Mouse (Mus musculus) neural tube, embryonic 12.5 days (tissue): ENCODE measurements at regions not wholly inside any gene's neighbourhood (a gene's known extent, or its start where the extent isn't known, plus 50 kb on each side); places are given as distances from the start of the nearest gene placed in this dataset.
"Not testable (repeated sequence)": the region's sequence is repeated elsewhere in the genome, so short reads cannot be mapped to it uniquely, and the experiment has no call there.

Experiments used
- ATAC-seq: fragments of 200-750 bp; cut with Nextera tagmentation; 2 replicates; pipeline ENCODE4 v1.8.0; 2017; ENCODE audit warnings: low read depth, mild to moderate bottlenecking, moderate TSS enrichment, moderate library complexity; ENCODE audit not compliant: low FRiP score
- H3K27ac ChIP-seq: fragments of 300-500 bp; sonication (generic); 2 replicates; pipeline ENCODE4 v1.5.1; 2016
- H3K27me3 ChIP-seq: fragments of 300-500 bp; sonication (generic); replicated peaks from 2 replicates; pipeline ENCODE4 v1.6.1; 2016; ENCODE audit warnings: mild to moderate bottlenecking
- H3K36me3 ChIP-seq: fragments of 300-500 bp; sonication (generic); 2 replicates; pipeline ENCODE4 v1.6.1; 2016; ENCODE audit warnings: mild to moderate bottlenecking
- H3K4me1 ChIP-seq: fragments of 300-500 bp; sonication (generic); 2 replicates; pipeline ENCODE4 v1.6.1; 2016
- H3K4me2 ChIP-seq: fragments of 300-500 bp; sonication (generic); replicated peaks from 2 replicates; pipeline ENCODE4 v1.6.1; 2016; ENCODE audit warnings: mild to moderate bottlenecking
- H3K4me3 ChIP-seq: fragments of 300-500 bp; sonication (generic); 2 replicates; pipeline ENCODE4 v1.5.1; 2016
- H3K9ac ChIP-seq: fragments of 300-500 bp; sonication (generic); 2 replicates; pipeline ENCODE4 v1.6.1; 2016; ENCODE audit warnings: mild to moderate bottlenecking
- H3K9me3 ChIP-seq: fragments of 300-500 bp; sonication (generic); 2 replicates; pipeline ENCODE4 v1.6.1; 2016; ENCODE audit warnings: mild to moderate bottlenecking
- WGBS: fragments of 180-500 bp; shearing (Covaris S2); methylation state at CpG from one replicate; pipeline ENCODE4 v1.1.7; 2016; 5-methylcytosine and 5-hydroxymethylcytosine counted together

- no peak overlapping the region for H3K27ac ChIP-seq
- H3K4me1 ChIP-seq, result no peaks in the 10 kb centered on the region
- 86% methylated on average over 1 of the region's 1 CpGs for WGBS
- no peaks in the 10 kb centered on the region for H3K36me3 ChIP-seq
- H3K9me3 ChIP-seq, result no peaks in the 10 kb centered on the region
- H3K4me2 ChIP-seq, result no peak overlapping the region
- H3K9ac ChIP-seq, result no peak overlapping the region
- ATAC-seq, result no peak
- no peaks in the 10 kb centered on the region for H3K27me3 ChIP-seq
- H3K4me3 ChIP-seq, result no peak overlapping the region
Measured at GRCm38 (mm10) chr10:46629876-46630275, 1052.2 kb downstream of the Hace1 start.

GRCm38 (mm10) chr10:46663041-46663440 is 1085.4 kb downstream of the Hace1 start:
- Histone ChIP-seq H3K9ac (no peak overlapping the region), H3K27ac (no peak overlapping the region), H3K9me3 (no peaks in the 10 kb centered on the region), H3K4me2 (no peak overlapping the region), H3K36me3 (no peaks in the 10 kb centered on the region), H3K27me3 (no peaks in the 10 kb centered on the region), H3K4me3 (no peak overlapping the region), H3K4me1 (no peaks in the 10 kb centered on the region)
- no peak for ATAC-seq

GRCm38 (mm10) chr10:46689823-46690372 is 1112.3 kb downstream of the Hace1 start:
- not testable (repeated sequence) for H3K27ac ChIP-seq, H3K4me1 ChIP-seq, H3K4me2 ChIP-seq, ATAC-seq, H3K36me3 ChIP-seq, H3K9me3 ChIP-seq, H3K9ac ChIP-seq, H3K27me3 ChIP-seq, H3K4me3 ChIP-seq
- WGBS, result 98% methylated on average over 1 of the region's 1 CpGs

GRCm38 (mm10) chr10:46692661-46693060 is 1115.0 kb downstream of the Hace1 start:
- ATAC-seq, result no peak
- no peaks in the 10 kb centered on the region for H3K4me1 ChIP-seq
- no peaks in the 10 kb centered on the region for H3K9me3 ChIP-seq
- H3K9ac ChIP-seq, result no peak overlapping the region
- H3K36me3 ChIP-seq, result no peaks in the 10 kb centered on the region
- WGBS, result 91% methylated on average over 3 of the region's 3 CpGs
- H3K27me3 ChIP-seq, result no peaks in the 10 kb centered on the region
- H3K4me3 ChIP-seq, result no peak overlapping the region
- H3K27ac ChIP-seq, result no peak overlapping the region
- H3K4me2 ChIP-seq, result no peak overlapping the region

- no peak overlapping the region for H3K27ac ChIP-seq
- H3K4me2 ChIP-seq, result no peak overlapping the region
- peak; percentile 95 for ATAC-seq
Measured at GRCm38 (mm10) chr10:46697363-46698246, 1120.0 kb downstream of the Hace1 start.

GRCm38 (mm10) chr10:46701221-46701620 is 1123.6 kb downstream of the Hace1 start:
- 64% methylated on average over 4 of the region's 4 CpGs for WGBS
- H3K4me1 ChIP-seq, result no peaks in the 10 kb centered on the region

More at GRCm38 (mm10) chr10:46697363-46698246, 1120.0 kb downstream of the Hace1 start:
- 41% methylated on average over 2 of the region's 2 CpGs for WGBS
- Histone ChIP-seq H3K4me3 (no peak overlapping the region), H3K9ac (no peak overlapping the region), H3K27me3 (no peaks in the 10 kb centered on the region), H3K4me1 (no peaks in the 10 kb centered on the region), H3K9me3 (no peaks in the 10 kb centered on the region), H3K36me3 (no peaks in the 10 kb centered on the region)

GRCm38 (mm10) chr10:46708022-46708421 is 1130.4 kb downstream of the Hace1 start:
- H3K27ac ChIP-seq, H3K27me3 ChIP-seq, H3K9me3 ChIP-seq, ATAC-seq, H3K4me3 ChIP-seq, H3K9ac ChIP-seq, H3K4me2 ChIP-seq, H3K36me3 ChIP-seq, H3K4me1 ChIP-seq: not testable (repeated sequence)

More at GRCm38 (mm10) chr10:46701221-46701620, 1123.6 kb downstream of the Hace1 start:
- no peaks in the 10 kb centered on the region for H3K9me3 ChIP-seq
- H3K4me2 ChIP-seq, result no peak overlapping the region
- H3K9ac ChIP-seq, result no peak overlapping the region
- H3K27ac ChIP-seq, result no peak overlapping the region
- H3K36me3 ChIP-seq, result no peaks in the 10 kb centered on the region
- no peaks in the 10 kb centered on the region for H3K27me3 ChIP-seq
- no peak overlapping the region for H3K4me3 ChIP-seq
- no peak for ATAC-seq

- Histone ChIP-seq H3K9ac (no peak overlapping the region), H3K36me3 (no peaks in the 10 kb centered on the region), H3K27me3 (no peaks in the 10 kb centered on the region), H3K27ac (no peak overlapping the region), H3K4me2 (no peak overlapping the region), H3K9me3 (no peaks in the 10 kb centered on the region), H3K4me3 (no peak overlapping the region), H3K4me1 (no peaks in the 10 kb centered on the region)
- no peak for ATAC-seq
Measured at GRCm38 (mm10) chr10:46712690-46713089, 1135.1 kb downstream of the Hace1 start.

- no peaks in the 10 kb centered on the region for H3K9me3 ChIP-seq
- H3K4me2 ChIP-seq, result no peak overlapping the region
- no peak overlapping the region for H3K9ac ChIP-seq
- H3K27me3 ChIP-seq, result no peaks in the 10 kb centered on the region
- peak; percentile 75 for ATAC-seq
- no peaks in the 10 kb centered on the region for H3K4me1 ChIP-seq
- 55% methylated on average over 2 of the region's 2 CpGs for WGBS
- H3K27ac ChIP-seq, result no peak overlapping the region
- H3K36me3 ChIP-seq, result no peaks in the 10 kb centered on the region
- no peak overlapping the region for H3K4me3 ChIP-seq
Measured at GRCm38 (mm10) chr10:46718349-46719087, 1140.9 kb downstream of the Hace1 start.

GRCm38 (mm10) chr10:46719088-46719469 is 1141.5 kb downstream of the Hace1 start:
- Histone ChIP-seq H3K4me1 (no peaks in the 10 kb centered on the region), H3K4me2 (no peak overlapping the region), H3K27me3 (no peaks in the 10 kb centered on the region), H3K9me3 (no peaks in the 10 kb centered on the region), H3K27ac (no peak overlapping the region), H3K9ac (no peak overlapping the region), H3K4me3 (no peak overlapping the region), H3K36me3 (no peaks in the 10 kb centered on the region)
- 75% methylated on average over 2 of the region's 2 CpGs for WGBS
- peak; percentile 63; the same call in 1 of the 2 replicates for ATAC-seq

- H3K9ac ChIP-seq, result no peak overlapping the region
- WGBS, result 77% methylated on average over 2 of the region's 2 CpGs
- H3K4me3 ChIP-seq, result no peak overlapping the region
- no peak overlapping the region for H3K4me2 ChIP-seq
- H3K27ac ChIP-seq, result no peak overlapping the region
- no peaks in the 10 kb centered on the region for H3K36me3 ChIP-seq
- H3K9me3 ChIP-seq, result no peaks in the 10 kb centered on the region
- ATAC-seq, result no peak
- H3K27me3 ChIP-seq, result no peaks in the 10 kb centered on the region
- H3K4me1 ChIP-seq, result no peaks in the 10 kb centered on the region
Measured at GRCm38 (mm10) chr10:46723666-46724065, 1146.0 kb downstream of the Hace1 start.

GRCm38 (mm10) chr10:46730601-46731000 is 1153.0 kb downstream of the Hace1 start:
- H3K4me1 ChIP-seq, result no peaks in the 10 kb centered on the region
- H3K27me3 ChIP-seq, result no peaks in the 10 kb centered on the region
- no peak overlapping the region for H3K9ac ChIP-seq
- 61% methylated on average over 1 of the region's 1 CpGs for WGBS
- no peak for ATAC-seq
- H3K4me3 ChIP-seq, result no peak overlapping the region
- no peak overlapping the region for H3K4me2 ChIP-seq
- no peak overlapping the region for H3K27ac ChIP-seq
- no peaks in the 10 kb centered on the region for H3K36me3 ChIP-seq
- no peaks in the 10 kb centered on the region for H3K9me3 ChIP-seq
